Mouse (Mus musculus): ENCODE results near the gene B4galt3.

GRCm38 (mm10) chr1:171245353-171245752 lies 24.8 kb upstream of the B4galt3 start:
- TF ChIP-seq POLR2A (IDR thresholded peaks at IDR 0.05; ENCODE audit: insufficient read depth, low read length) (no peak), CTCF (IDR thresholded peaks at IDR 0.05; ENCODE audit: low read depth, low read length) (no peak), EP300 (IDR thresholded peaks at IDR 0.05; ENCODE audit: insufficient read depth, low read depth, low read length) (no peak)
